Mouse (Mus musculus) liver, embryonic 15.5 days (tissue): ENCODE measurements at regions not wholly inside any gene's neighbourhood (a gene's known extent, or its start where the extent isn't known, plus 50 kb on each side); places are given as distances from the start of the nearest gene placed in this dataset.

ENCODE experiments used
- ATAC-seq: fragments of 200-750 bp; cut with Nextera tagmentation; 2 replicates; pipeline ENCODE4 v1.8.0; 2017; ENCODE audit warnings: moderate number of reproducible peaks, mild to moderate bottlenecking, moderate library complexity; ENCODE audit not compliant: insufficient read depth
- H3K27ac ChIP-seq: fragments of 300-500 bp; sonication (generic); replicated peaks from 2 replicates; pipeline ENCODE4 v1.5.1; 2015; ENCODE audit warnings: mild to moderate bottlenecking, inconsistent platforms
- H3K27me3 ChIP-seq: fragments of 300-500 bp; sonication (generic); 2 replicates; pipeline ENCODE4 v1.6.1; 2015; ENCODE audit warnings: mild to moderate bottlenecking, inconsistent platforms
- H3K36me3 ChIP-seq: fragments of 300-500 bp; sonication (generic); replicated peaks from 2 replicates; pipeline ENCODE4 v1.6.1; 2015; ENCODE audit warnings: moderate library complexity, mild to moderate bottlenecking, inconsistent platforms
- H3K4me1 ChIP-seq: fragments of 300-500 bp; sonication (generic); replicated peaks from 2 replicates; pipeline ENCODE4 v1.6.1; 2015; ENCODE audit warnings: inconsistent platforms
- H3K4me2 ChIP-seq: fragments of 300-500 bp; sonication (generic); 2 replicates; pipeline ENCODE4 v1.6.1; 2015; ENCODE audit warnings: moderate library complexity, mild to moderate bottlenecking, inconsistent platforms
- H3K4me3 ChIP-seq: fragments of 300-500 bp; sonication (generic); replicated peaks from 2 replicates; pipeline ENCODE4 v1.5.1; 2015; ENCODE audit warnings: mild to moderate bottlenecking, inconsistent platforms
- H3K9ac ChIP-seq: fragments of 300-500 bp; sonication (generic); 2 replicates; pipeline ENCODE4 v1.6.1; 2015; ENCODE audit warnings: moderate library complexity, mild to moderate bottlenecking, inconsistent platforms
- H3K9me3 ChIP-seq: fragments of 300-500 bp; sonication (generic); replicated peaks from 2 replicates; pipeline ENCODE4 v1.6.1; 2016; ENCODE audit warnings: inconsistent platforms
- WGBS: fragments of 180-500 bp; shearing (Covaris S2); methylation state at CpG from one replicate; pipeline ENCODE4 v1.1.7; 2015; ENCODE audit warnings: mixed read lengths; ENCODE audit not compliant: insufficient replicate concordance; 5-methylcytosine and 5-hydroxymethylcytosine counted together

GRCm38 (mm10) chr10:91883155-91883554 is 702.0 kb upstream of the Tmpo start:
- WGBS = 48% methylated on average over 5 of the region's 5 CpGs
- Histone ChIP-seq H3K9ac (no peak overlapping the region), H3K4me3 (no peak overlapping the region), H3K36me3 (no peaks in the 10 kb centered on the region), H3K4me1 (no peaks in the 10 kb centered on the region), H3K9me3 (no peaks in the 10 kb centered on the region), H3K27me3 (no peaks in the 10 kb centered on the region), H3K4me2 (no peak overlapping the region), H3K27ac (no peak overlapping the region)
- no peak for ATAC-seq

GRCm38 (mm10) chr10:91882481-91882880 is 701.4 kb upstream of the Tmpo start:
- H3K27ac ChIP-seq = no peak overlapping the region
- no peaks in the 10 kb centered on the region for H3K9me3 ChIP-seq
- no peak for ATAC-seq
- H3K4me1 ChIP-seq = no peaks in the 10 kb centered on the region
- H3K4me2 ChIP-seq = no peak overlapping the region
- no peaks in the 10 kb centered on the region for H3K27me3 ChIP-seq
- 65% methylated on average over 4 of the region's 4 CpGs for WGBS
- H3K9ac ChIP-seq = no peak overlapping the region
- no peaks in the 10 kb centered on the region for H3K36me3 ChIP-seq
- no peak overlapping the region for H3K4me3 ChIP-seq

GRCm38 (mm10) chr10:91881521-91882228 is 700.6 kb upstream of the Tmpo start:
- no peaks in the 10 kb centered on the region for H3K9me3 ChIP-seq
- no peak overlapping the region for H3K9ac ChIP-seq
- H3K36me3 ChIP-seq = no peaks in the 10 kb centered on the region
- no peaks in the 10 kb centered on the region for H3K27me3 ChIP-seq
- 56% methylated on average over 9 of the region's 9 CpGs for WGBS
- no peak for ATAC-seq
- no peaks in the 10 kb centered on the region for H3K4me1 ChIP-seq
- H3K4me2 ChIP-seq = no peak overlapping the region
- H3K27ac ChIP-seq = no peak overlapping the region
- H3K4me3 ChIP-seq = no peak overlapping the region

- H3K4me3 ChIP-seq = no peak overlapping the region
- H3K9ac ChIP-seq = no peak overlapping the region
- no peak overlapping the region for H3K4me2 ChIP-seq
- no peak for ATAC-seq
- WGBS = 56% methylated on average over 3 of the region's 3 CpGs
- H3K9me3 ChIP-seq = no peaks in the 10 kb centered on the region
- H3K4me1 ChIP-seq = no peaks in the 10 kb centered on the region
- no peak overlapping the region for H3K27ac ChIP-seq
- H3K36me3 ChIP-seq = no peaks in the 10 kb centered on the region
- no peaks in the 10 kb centered on the region for H3K27me3 ChIP-seq
Observed at GRCm38 (mm10) chr10:91875450-91875849, 694.3 kb upstream of the Tmpo start.

GRCm38 (mm10) chr10:91871244-91871643 is 690.1 kb upstream of the Tmpo start:
- WGBS = 59% methylated on average over 4 of the region's 4 CpGs
- Histone ChIP-seq H3K9ac (no peak overlapping the region), H3K4me2 (no peak overlapping the region)

GRCm38 (mm10) chr10:91858711-91859595 is 677.8 kb upstream of the Tmpo start:
- H3K27me3 ChIP-seq = no peaks in the 10 kb centered on the region
- no peaks in the 10 kb centered on the region for H3K9me3 ChIP-seq
- ATAC-seq = no peak
- no peak overlapping the region for H3K9ac ChIP-seq
- WGBS = 42% methylated on average over 6 of the region's 6 CpGs
- H3K4me3 ChIP-seq = no peak overlapping the region
- H3K27ac ChIP-seq = no peak overlapping the region
- no peaks in the 10 kb centered on the region for H3K4me1 ChIP-seq
- no peak overlapping the region for H3K4me2 ChIP-seq
- no peaks in the 10 kb centered on the region for H3K36me3 ChIP-seq

More at GRCm38 (mm10) chr10:91871244-91871643, 690.1 kb upstream of the Tmpo start:
- Histone ChIP-seq H3K9me3 (no peaks in the 10 kb centered on the region), H3K27ac (no peak overlapping the region), H3K4me1 (no peaks in the 10 kb centered on the region), H3K4me3 (no peak overlapping the region), H3K27me3 (no peaks in the 10 kb centered on the region), H3K36me3 (no peaks in the 10 kb centered on the region)
- no peak for ATAC-seq

- no peak overlapping the region for H3K9ac ChIP-seq
- no peak overlapping the region for H3K27ac ChIP-seq
- ATAC-seq = no peak
- 51% methylated on average over 3 of the region's 3 CpGs for WGBS
- no peaks in the 10 kb centered on the region for H3K36me3 ChIP-seq
- H3K4me3 ChIP-seq = no peak overlapping the region
- H3K4me2 ChIP-seq = no peak overlapping the region
- H3K9me3 ChIP-seq = no peaks in the 10 kb centered on the region
- H3K27me3 ChIP-seq = no peaks in the 10 kb centered on the region
- H3K4me1 ChIP-seq = no peaks in the 10 kb centered on the region
Observed at GRCm38 (mm10) chr10:91827074-91827473, 646.0 kb upstream of the Tmpo start.

- Histone ChIP-seq H3K36me3 (no peaks in the 10 kb centered on the region), H3K27ac (no peak overlapping the region), H3K9me3 (no peaks in the 10 kb centered on the region), H3K9ac (no peak overlapping the region), H3K4me2 (no peak overlapping the region), H3K4me3 (no peak overlapping the region), H3K27me3 (no peaks in the 10 kb centered on the region), H3K4me1 (no peaks in the 10 kb centered on the region)
- 70% methylated on average over 5 of the region's 5 CpGs for WGBS
- ATAC-seq = no peak
Observed at GRCm38 (mm10) chr10:91823499-91823898, 642.4 kb upstream of the Tmpo start.

- WGBS = 63% methylated on average over 3 of the region's 3 CpGs
- no peak overlapping the region for H3K4me3 ChIP-seq
Observed at GRCm38 (mm10) chr10:91804870-91805269, 623.8 kb upstream of the Tmpo start.

More at GRCm38 (mm10) chr10:91804870-91805269, 623.8 kb upstream of the Tmpo start:
- no peak for ATAC-seq
- Histone ChIP-seq H3K27me3 (no peaks in the 10 kb centered on the region), H3K27ac (no peak overlapping the region), H3K36me3 (no peaks in the 10 kb centered on the region), H3K9me3 (no peaks in the 10 kb centered on the region), H3K9ac (no peak overlapping the region), H3K4me1 (no peaks in the 10 kb centered on the region), H3K4me2 (no peak overlapping the region)
